Mouse (Mus musculus): ENCODE measurements at regions not wholly inside any gene's neighbourhood (a gene's known extent, or its start where the extent isn't known, plus 50 kb on each side); places are given as distances from the start of the nearest gene placed in this dataset.

DNA sequence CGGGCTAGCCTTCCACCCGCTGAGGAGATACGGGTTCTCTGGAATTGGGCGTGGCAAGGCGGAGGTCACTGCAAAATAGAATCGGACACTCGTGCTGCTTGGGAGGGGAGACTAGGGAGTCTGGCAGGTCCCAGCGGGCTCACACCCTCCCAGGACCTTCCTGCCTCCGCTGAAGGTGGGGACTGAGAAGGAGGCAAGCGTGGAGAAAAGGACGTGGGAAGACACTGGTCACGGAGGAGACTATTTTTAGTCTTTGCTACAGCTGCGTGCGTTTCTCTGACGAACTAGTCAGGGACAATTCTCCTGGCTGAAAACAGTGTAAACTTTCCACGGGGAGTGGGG, 92.5 kb upstream of the Bcor start:
- ATAC-seq (ENCODE audit: low read depth): peak; percentile 60
- WGBS: 9% methylated on average over 16 of the region's 16 CpGs
- Histone ChIP-seq H3K27ac (ENCODE audit: low read length) (no peak overlapping the region), H3K9ac (ENCODE audit: low read length) (peak overlapping the region; percentile 64), H3K36me3 (ENCODE audit: control insufficient read depth, insufficient read depth, low read length) (no peaks in the 10 kb centered on the region), H3K4me3 (ENCODE audit: low read length) (peak overlapping the region; percentile 46), H3K27me3 (ENCODE audit: control insufficient read depth, insufficient read depth, low read depth, low read length) (no peaks in the 10 kb centered on the region), H3K9me3 (ENCODE audit: control insufficient read depth, low read length) (no peaks in the 10 kb centered on the region; the same call in 1 of the 2 replicates), H3K4me1 (replicated peaks; ENCODE audit: control insufficient read depth, insufficient read depth, low read length) (no peaks in the 10 kb centered on the region; the same call in 1 of the 2 replicates), H3K4me2 (ENCODE audit: low read depth, low read length) (peak overlapping the region; percentile 63)

DNA sequence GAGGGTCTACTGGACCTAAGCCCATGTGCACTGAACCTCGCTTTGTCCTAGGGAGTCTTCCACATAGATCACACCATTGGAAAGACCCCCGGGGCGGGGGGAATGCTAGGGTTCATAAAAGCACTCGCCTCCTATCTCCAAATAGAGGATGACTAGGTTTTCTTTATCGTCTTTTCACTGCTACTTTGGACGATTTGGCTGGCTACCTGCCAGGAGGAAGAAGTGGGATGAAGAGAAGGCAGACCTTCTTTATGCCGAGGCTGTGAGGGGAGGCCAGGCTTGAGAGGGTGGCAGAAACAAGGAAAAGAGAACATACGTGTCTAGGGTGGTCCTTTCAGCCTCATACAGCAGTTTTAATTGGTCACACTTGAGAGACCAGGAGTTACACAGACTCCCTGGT, 96.6 kb upstream of the Bcor start:
- no peak overlapping the region for H3K4me3 ChIP-seq (ENCODE audit: low read length)
- no peak overlapping the region for H3K9ac ChIP-seq (ENCODE audit: low read length)
- no peaks in the 10 kb centered on the region; the same call in 1 of the 2 replicates for H3K4me1 ChIP-seq (replicated peaks; ENCODE audit: control insufficient read depth, insufficient read depth, low read length)
- H3K4me2 ChIP-seq (ENCODE audit: low read depth, low read length): no peak overlapping the region
- H3K9me3 ChIP-seq (ENCODE audit: control insufficient read depth, low read length): no peaks in the 10 kb centered on the region; the same call in 1 of the 2 replicates
- H3K27ac ChIP-seq (ENCODE audit: low read length): no peak overlapping the region
- no peaks in the 10 kb centered on the region for H3K27me3 ChIP-seq (ENCODE audit: control insufficient read depth, insufficient read depth, low read depth, low read length)
- H3K36me3 ChIP-seq (ENCODE audit: control insufficient read depth, insufficient read depth, low read length): no peaks in the 10 kb centered on the region
- no peak for ATAC-seq (ENCODE audit: low read depth)
- WGBS: 49% methylated on average over 8 of the region's 8 CpGs

DNA sequence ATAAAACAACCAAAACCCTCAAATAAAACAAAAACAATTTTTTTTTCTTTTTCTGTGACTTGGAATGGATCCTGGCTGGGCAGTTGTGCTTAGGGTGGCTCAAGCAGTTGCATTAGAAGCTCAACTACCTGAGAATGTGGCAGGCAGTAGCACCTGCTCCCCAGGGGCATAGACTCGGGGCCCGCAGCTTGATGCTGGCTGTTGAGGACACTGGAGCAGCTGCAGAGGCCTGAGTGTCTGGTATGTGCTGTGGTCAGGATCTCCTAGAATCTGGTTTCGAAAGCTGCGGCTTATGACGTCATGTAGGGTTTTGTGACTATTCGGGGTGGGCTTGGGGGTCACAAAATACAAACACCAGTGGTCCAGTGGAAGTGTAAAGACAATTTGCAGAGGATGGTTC, 103.7 kb upstream of the Bcor start:
- H3K27me3 ChIP-seq (ENCODE audit: control insufficient read depth, insufficient read depth, low read depth, low read length): no peaks in the 10 kb centered on the region
- H3K9me3 ChIP-seq (ENCODE audit: control insufficient read depth, low read length): no peaks in the 10 kb centered on the region
- H3K9ac ChIP-seq (ENCODE audit: low read length): no peak overlapping the region
- H3K36me3 ChIP-seq (ENCODE audit: control insufficient read depth, insufficient read depth, low read length): no peaks in the 10 kb centered on the region
- WGBS: 73% methylated on average over 6 of the region's 6 CpGs
- H3K4me3 ChIP-seq (ENCODE audit: low read length): no peak overlapping the region
- H3K27ac ChIP-seq (ENCODE audit: low read length): no peak overlapping the region
- no peak for ATAC-seq (ENCODE audit: low read depth)
- H3K4me2 ChIP-seq (ENCODE audit: low read depth, low read length): no peak overlapping the region
- H3K4me1 ChIP-seq (replicated peaks; ENCODE audit: control insufficient read depth, insufficient read depth, low read length): no peaks in the 10 kb centered on the region

DNA sequence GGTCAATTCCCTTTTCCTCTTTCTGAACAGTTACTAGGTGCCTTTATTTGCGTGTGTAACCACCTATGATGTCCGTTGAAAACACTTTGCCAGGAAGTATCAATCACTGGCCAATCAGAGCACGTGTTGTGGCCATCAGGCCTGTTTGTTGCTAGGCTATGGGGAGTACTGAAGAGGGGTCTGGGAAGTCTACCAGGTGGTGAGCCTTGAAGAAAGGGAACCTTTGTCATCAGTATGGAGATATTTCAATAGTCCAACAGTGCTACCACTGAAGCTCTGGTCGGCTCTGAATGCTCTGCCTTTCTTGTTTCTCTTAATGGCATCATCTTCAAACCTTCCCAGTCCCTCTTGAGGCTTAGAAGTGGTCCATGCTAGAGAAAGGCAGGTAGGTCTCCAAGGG, 124.6 kb upstream of the Bcor start:
- Histone ChIP-seq H3K9me3 (ENCODE audit: control insufficient read depth, low read length) (no peaks in the 10 kb centered on the region), H3K36me3 (ENCODE audit: control insufficient read depth, insufficient read depth, low read length) (no peaks in the 10 kb centered on the region), H3K4me1 (replicated peaks; ENCODE audit: control insufficient read depth, insufficient read depth, low read length) (peaks cover 2% of the 10 kb centered on the region; the same call in 1 of the 2 replicates), H3K4me3 (ENCODE audit: low read length) (no peak overlapping the region), H3K4me2 (ENCODE audit: low read depth, low read length) (no peak overlapping the region), H3K27ac (ENCODE audit: low read length) (no peak overlapping the region), H3K9ac (ENCODE audit: low read length) (no peak overlapping the region), H3K27me3 (ENCODE audit: control insufficient read depth, insufficient read depth, low read depth, low read length) (no peaks in the 10 kb centered on the region; the same call in 1 of the 2 replicates)
- no peak for ATAC-seq (ENCODE audit: low read depth)
- WGBS: 53% methylated on average over 4 of the region's 4 CpGs

DNA sequence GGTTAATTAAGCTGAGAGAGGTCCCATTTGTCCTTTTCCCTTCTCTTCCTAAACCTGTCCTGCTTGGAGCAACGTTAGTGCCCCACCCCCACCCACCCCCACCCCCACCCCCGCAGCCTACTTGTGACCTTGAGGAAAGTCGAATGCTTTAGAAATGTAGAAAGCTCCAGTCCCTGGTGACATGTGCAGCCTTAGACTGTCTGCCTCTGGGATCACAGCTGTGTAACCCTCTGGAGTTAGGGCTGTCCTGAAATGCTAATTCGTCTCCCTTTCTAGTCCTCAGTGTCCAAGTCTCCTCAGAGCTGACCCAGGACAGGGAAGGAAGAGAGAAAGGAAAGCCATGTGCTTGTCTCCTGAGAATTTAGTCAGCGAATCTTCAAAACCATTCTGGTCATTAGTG, 125.0 kb upstream of the Bcor start:
- Histone ChIP-seq H3K36me3 (ENCODE audit: control insufficient read depth, insufficient read depth, low read length) (no peaks in the 10 kb centered on the region), H3K4me1 (replicated peaks; ENCODE audit: control insufficient read depth, insufficient read depth, low read length) (peaks cover 2% of the 10 kb centered on the region; the same call in 1 of the 2 replicates), H3K27me3 (ENCODE audit: control insufficient read depth, insufficient read depth, low read depth, low read length) (no peaks in the 10 kb centered on the region; the same call in 1 of the 2 replicates), H3K4me3 (ENCODE audit: low read length) (no peak overlapping the region), H3K9ac (ENCODE audit: low read length) (no peak overlapping the region), H3K9me3 (ENCODE audit: control insufficient read depth, low read length) (no peaks in the 10 kb centered on the region), H3K27ac (ENCODE audit: low read length) (no peak overlapping the region), H3K4me2 (ENCODE audit: low read depth, low read length) (no peak overlapping the region)
- no peak for ATAC-seq (ENCODE audit: low read depth)
- 45% methylated on average over 5 of the region's 5 CpGs for WGBS

DNA sequence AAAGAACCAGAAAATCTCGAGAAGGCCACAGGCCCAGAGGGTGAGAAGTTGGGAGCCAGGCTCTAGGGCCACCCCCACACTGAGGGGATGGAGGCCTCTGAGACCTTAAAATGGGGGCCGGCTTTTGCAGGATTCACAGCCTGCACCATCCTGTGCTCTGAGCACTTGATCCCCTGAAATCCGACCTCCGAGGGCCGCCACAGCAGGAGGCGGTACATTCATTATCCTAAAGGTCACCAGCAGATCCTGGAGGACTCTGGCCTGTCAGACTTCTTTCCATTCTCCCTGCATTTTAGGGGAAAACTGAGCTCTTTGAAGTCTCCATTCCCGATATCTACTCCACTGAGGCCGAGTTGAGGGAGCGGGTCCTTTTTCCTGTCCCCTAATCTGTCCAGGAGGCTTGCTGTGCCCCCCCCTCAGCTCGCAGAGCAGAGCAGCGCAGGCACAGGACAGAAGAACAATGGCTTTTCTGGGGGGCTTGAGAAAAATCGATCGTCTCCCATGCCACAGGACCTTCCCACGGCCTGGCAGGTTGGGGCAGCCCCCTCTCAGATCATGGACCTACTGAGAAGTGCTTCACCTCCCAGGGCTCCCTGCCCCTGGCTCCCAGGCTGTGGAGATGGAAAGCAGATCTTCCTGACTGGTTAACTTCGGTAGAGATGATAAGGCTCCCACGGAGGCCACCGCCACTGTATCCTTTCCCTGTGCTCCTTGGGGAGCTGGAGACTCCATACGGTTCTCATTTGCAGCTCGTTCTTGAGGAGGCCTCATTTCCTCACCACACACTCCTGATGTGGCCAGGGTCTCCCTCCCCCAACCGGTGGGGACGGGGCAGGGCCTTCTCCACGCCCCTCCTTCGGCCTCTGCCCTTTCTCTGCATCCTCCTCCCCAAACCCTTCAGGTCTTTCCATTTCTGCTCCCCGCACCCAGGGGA, 126.1 kb upstream of the Bcor start:
- H3K27ac ChIP-seq (ENCODE audit: low read length): no peak overlapping the region
- 46% methylated on average over 24 of the region's 24 CpGs for WGBS
- H3K9me3 ChIP-seq (ENCODE audit: control insufficient read depth, low read length): no peaks in the 10 kb centered on the region
- ATAC-seq (ENCODE audit: low read depth): no peak
- H3K4me3 ChIP-seq (ENCODE audit: low read length): no peak overlapping the region
- H3K9ac ChIP-seq (ENCODE audit: low read length): no peak overlapping the region
- H3K4me2 ChIP-seq (ENCODE audit: low read depth, low read length): no peak overlapping the region
- H3K36me3 ChIP-seq (ENCODE audit: control insufficient read depth, insufficient read depth, low read length): no peaks in the 10 kb centered on the region
- no peaks in the 10 kb centered on the region; the same call in 1 of the 2 replicates for H3K27me3 ChIP-seq (ENCODE audit: control insufficient read depth, insufficient read depth, low read depth, low read length)
- peaks cover 2% of the 10 kb centered on the region; the same call in 1 of the 2 replicates for H3K4me1 ChIP-seq (replicated peaks; ENCODE audit: control insufficient read depth, insufficient read depth, low read length)

DNA sequence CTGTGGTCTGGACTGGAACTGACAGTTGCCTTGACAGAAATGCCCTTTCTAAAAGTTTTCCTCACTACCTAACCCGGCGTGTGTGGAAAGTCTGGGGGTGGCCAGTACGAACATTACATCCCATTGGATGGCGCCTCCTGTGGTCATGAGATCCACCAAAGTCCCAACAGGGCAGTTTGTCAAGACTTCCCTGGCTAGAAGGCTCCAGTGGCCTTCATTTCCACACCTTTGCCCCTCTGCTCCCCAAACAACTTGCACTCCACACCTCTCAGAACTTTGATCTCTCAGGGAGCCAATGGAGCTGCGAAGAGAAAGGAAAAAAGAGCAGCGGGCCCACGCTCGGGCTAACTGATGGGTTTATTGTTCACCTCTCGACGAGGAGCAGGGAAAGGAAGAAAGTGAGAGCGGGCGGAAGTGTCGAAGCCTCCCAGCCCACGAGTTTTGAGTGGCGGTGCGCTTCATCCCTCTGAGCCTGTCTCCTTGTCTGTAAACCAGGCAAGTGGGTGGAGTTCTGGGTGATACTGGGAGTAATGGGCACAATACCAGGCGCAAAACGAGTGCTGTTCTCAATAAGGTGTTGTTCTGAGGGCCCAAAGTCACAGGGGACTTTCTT, 126.9 kb upstream of the Bcor start:
- no peak overlapping the region for H3K27ac ChIP-seq (ENCODE audit: low read length)
- H3K9me3 ChIP-seq (ENCODE audit: control insufficient read depth, low read length): no peaks in the 10 kb centered on the region
- H3K4me1 ChIP-seq (replicated peaks; ENCODE audit: control insufficient read depth, insufficient read depth, low read length): peaks cover 2% of the 10 kb centered on the region; the same call in 1 of the 2 replicates
- no peak overlapping the region for H3K4me2 ChIP-seq (ENCODE audit: low read depth, low read length)
- no peak overlapping the region for H3K4me3 ChIP-seq (ENCODE audit: low read length)
- H3K9ac ChIP-seq (ENCODE audit: low read length): no peak overlapping the region
- H3K27me3 ChIP-seq (ENCODE audit: control insufficient read depth, insufficient read depth, low read depth, low read length): no peaks in the 10 kb centered on the region; the same call in 1 of the 2 replicates
- 31% methylated on average over 18 of the region's 18 CpGs for WGBS
- ATAC-seq (ENCODE audit: low read depth): no peak
- H3K36me3 ChIP-seq (ENCODE audit: control insufficient read depth, insufficient read depth, low read length): no peaks in the 10 kb centered on the region

DNA sequence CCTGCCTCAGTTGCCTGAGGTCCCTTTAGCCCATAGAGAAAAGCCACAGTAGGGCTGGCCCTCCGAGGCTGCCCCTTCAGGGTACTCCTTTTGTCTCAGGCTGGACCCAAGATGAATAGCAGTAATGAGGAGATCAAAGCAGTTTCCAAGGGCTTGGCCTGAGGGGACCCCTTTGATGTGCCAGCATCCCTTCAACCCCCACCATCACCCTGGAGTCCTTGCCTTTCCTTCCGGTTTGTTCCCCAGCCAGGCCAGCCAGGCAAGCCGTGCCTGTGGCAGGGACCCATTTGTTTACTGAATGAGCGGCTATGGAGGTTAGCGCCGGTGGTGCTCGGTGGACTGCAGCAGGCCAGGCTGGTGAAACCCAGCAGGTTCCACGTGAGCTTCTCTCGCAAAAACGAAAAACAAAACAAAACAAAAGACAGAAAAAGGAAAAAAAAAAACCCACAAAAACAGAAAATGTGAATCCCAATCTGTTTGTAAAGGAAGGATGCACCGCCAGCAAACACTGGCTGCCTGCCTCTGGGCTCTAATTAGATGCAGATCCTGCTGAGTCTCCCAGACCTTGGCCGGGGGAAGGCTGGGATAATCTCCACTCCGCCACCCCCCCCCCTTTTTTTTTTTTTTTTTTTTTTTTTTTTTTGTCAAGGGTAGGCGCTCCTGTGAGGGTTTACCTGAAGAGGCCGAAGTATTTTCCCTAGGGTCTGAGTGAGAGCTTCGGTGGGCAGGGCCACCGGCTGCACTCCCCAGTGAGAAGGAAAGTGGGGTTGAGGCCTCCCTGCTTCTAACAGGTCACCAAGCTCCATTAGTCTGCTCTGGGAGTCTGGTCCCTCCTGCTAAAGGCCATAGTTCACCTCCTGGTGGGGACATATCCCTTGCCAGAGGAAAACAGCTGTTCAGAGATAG, 127.8 kb upstream of the Bcor start:
- no peak for ATAC-seq (ENCODE audit: low read depth)
- WGBS: 21% methylated on average over 17 of the region's 17 CpGs
- H3K27ac ChIP-seq (ENCODE audit: low read length): no peak overlapping the region

More for the DNA sequence above, 127.8 kb upstream of the Bcor start:
- Histone ChIP-seq H3K27me3 (ENCODE audit: control insufficient read depth, insufficient read depth, low read depth, low read length) (no peaks in the 10 kb centered on the region; the same call in 1 of the 2 replicates), H3K4me2 (ENCODE audit: low read depth, low read length) (no peak overlapping the region), H3K36me3 (ENCODE audit: control insufficient read depth, insufficient read depth, low read length) (no peaks in the 10 kb centered on the region), H3K9me3 (ENCODE audit: control insufficient read depth, low read length) (no peaks in the 10 kb centered on the region), H3K4me3 (ENCODE audit: low read length) (no peak overlapping the region), H3K4me1 (replicated peaks; ENCODE audit: control insufficient read depth, insufficient read depth, low read length) (peaks cover 2% of the 10 kb centered on the region; the same call in 1 of the 2 replicates), H3K9ac (ENCODE audit: low read length) (no peak overlapping the region)

Data from lung, embryonic 16.5 days (tissue).